Mouse (Mus musculus): Measurements from ENCODE around the gene Rfx5. TPM values are rescaled to one million over a fixed set of nuclear protein-coding genes. Genes with fewer than 3 reads are reported as not detected.
"Not testable (repeated sequence)": the region's sequence is repeated elsewhere in the genome, so short reads cannot be mapped to it uniquely, and the experiment has no call there.

Rfx5 gene
- polyA plus RNA-seq, 1 experiment from 2014 or later, result 5.4 TPM

DNA sequence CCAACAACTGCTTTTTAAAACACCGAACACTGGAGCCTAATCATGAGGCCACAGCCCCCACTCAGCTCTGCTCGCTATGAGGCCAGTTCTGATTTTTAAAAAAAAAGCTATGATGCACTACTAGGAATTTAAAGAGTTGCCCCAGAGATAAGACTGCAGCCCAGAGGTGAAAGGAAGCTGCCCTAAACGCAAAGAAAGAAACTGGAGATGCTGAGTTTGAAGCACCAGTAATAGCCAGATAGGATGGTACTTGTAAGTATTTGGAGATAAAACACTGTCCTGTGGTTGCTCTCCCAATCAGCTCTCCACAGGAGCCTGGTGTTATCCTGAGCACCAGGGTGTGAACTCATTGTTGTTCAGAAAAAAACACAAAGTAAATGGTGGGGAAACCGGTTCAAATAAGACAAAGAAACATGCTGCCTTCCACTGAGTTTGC is 27.6 kb upstream of the Rfx5 start:
- H3K4me1 ChIP-seq, result peaks cover 13% of the 10 kb centered on the region
- not testable (repeated sequence) for H3K9me3 ChIP-seq; H3K27me3 ChIP-seq (replicated peaks); H3K9ac ChIP-seq; H3K4me2 ChIP-seq; ATAC-seq (ENCODE audit: extremely low read depth, insufficient number of reproducible peaks, low FRiP score, low TSS enrichment); H3K27ac ChIP-seq (replicated peaks); H3K4me3 ChIP-seq; H3K36me3 ChIP-seq
- 22% methylated on average over 4 of the region's 4 CpGs for WGBS

DNA sequence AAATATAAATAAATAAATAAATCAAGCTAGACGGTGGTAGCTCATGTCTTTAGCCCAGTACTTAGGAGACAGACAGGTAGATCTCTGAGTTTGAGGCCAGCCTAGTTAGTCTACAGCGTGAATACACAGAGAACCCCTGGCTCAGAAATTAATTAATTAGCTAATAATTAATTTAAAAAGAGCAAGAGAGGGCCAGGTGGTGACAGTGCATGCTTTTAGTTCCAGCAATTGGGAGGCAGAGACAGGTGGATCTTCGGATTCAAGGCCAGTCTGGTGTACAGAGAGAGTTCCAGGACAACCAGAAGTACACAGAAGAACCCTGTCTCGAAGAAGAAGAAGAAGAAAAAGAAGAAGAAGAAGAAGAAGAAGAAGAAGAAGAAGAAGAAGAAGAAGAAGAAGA is 24.9 kb upstream of the Rfx5 start:
- H3K27me3 ChIP-seq (replicated peaks); H3K9ac ChIP-seq; H3K4me3 ChIP-seq; H3K36me3 ChIP-seq; H3K9me3 ChIP-seq; H3K27ac ChIP-seq (replicated peaks); ATAC-seq (ENCODE audit: extremely low read depth, insufficient number of reproducible peaks, low FRiP score, low TSS enrichment); H3K4me2 ChIP-seq: not testable (repeated sequence)
- 82% methylated on average over 4 of the region's 4 CpGs for WGBS
- peaks cover 29% of the 10 kb centered on the region for H3K4me1 ChIP-seq

DNA sequence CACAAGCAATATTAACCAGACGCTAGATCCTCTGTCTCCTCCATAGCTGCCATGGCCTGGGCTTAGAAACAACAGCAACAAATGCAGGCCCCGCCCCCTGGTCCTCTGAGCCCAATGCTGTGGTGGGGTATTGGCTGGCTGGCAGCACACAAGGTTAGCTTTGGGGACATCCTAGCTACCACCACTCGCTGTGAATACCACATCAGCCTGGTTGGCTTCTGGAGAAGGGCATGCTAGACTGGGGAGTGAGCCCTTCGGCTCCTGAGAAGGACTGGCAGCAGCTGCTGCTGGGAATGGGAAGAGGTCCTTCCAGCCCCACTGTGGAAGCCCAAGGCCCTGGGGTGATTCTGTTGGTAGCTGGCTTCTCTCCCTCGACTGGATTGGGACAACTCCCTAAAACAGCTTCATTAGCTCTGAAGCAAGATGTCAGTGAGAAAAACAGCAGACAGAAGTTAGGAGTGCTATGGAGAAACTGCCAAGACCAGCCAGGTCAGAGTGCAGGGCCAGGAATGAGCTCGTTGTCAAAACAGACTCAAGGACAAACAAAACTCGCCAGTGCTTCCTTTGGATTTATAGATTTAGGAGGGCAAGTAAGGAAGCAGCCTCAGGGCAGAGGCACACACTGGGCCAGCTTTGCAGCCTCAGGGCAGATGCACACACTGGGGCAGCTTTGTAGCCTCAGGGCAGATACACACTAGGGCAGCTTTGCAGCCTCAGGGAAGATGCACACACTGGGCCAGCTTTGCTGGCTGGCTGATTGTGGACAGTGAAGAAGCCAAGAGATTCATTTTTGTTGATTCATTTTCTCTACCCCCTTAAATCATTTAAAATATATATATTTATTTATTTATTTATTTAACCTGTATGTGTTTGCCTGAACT is 23.2 kb upstream of the Rfx5 start:
- Histone ChIP-seq H3K27ac (replicated peaks) (peak overlapping the region; percentile 36; the same call in 1 of the 2 replicates), H3K4me1 (peaks cover 34% of the 10 kb centered on the region)
- not testable (repeated sequence) for H3K9ac ChIP-seq; H3K36me3 ChIP-seq; ATAC-seq (ENCODE audit: extremely low read depth, insufficient number of reproducible peaks, low FRiP score, low TSS enrichment); H3K4me3 ChIP-seq; H3K9me3 ChIP-seq; H3K27me3 ChIP-seq (replicated peaks); H3K4me2 ChIP-seq
- 34% methylated on average over 7 of the region's 7 CpGs for WGBS

DNA sequence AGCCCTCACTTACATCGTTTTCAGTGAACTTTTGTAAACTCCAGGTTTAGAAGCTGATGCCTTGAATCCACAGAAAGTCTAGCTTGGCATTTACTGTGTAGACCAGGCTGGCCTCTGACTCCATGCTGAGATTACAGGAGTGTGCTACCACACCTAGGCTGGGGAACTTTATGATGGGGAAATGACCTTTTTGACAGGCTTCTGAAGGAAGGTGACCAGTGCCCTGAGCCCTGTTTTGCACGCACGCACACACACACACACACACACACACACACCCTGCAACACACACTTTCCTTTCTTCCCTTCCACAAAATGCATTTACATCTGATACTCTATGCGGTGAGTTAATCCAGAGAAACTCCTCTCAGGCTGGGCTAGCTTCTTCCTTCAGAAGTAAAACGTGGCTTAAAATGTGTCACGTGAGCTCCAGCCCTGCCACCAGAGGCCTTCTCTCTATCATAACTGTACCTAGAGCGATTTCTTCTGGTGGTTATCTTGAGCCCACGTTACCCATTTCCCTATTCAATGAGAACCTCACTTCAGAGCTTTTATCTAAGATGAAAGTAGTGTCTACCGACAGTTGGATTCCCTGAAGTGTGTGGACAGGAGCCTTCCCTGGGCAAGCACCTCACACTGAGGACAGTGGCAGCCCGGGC is 22.3 kb upstream of the Rfx5 start:
- H3K36me3 ChIP-seq; H3K27ac ChIP-seq (replicated peaks); H3K4me2 ChIP-seq; ATAC-seq (ENCODE audit: extremely low read depth, insufficient number of reproducible peaks, low FRiP score, low TSS enrichment); H3K9me3 ChIP-seq; H3K9ac ChIP-seq; H3K27me3 ChIP-seq (replicated peaks); H3K4me3 ChIP-seq: not testable (repeated sequence)
- peaks cover 34% of the 10 kb centered on the region for H3K4me1 ChIP-seq
- 62% methylated on average over 10 of the region's 10 CpGs for WGBS

DNA sequence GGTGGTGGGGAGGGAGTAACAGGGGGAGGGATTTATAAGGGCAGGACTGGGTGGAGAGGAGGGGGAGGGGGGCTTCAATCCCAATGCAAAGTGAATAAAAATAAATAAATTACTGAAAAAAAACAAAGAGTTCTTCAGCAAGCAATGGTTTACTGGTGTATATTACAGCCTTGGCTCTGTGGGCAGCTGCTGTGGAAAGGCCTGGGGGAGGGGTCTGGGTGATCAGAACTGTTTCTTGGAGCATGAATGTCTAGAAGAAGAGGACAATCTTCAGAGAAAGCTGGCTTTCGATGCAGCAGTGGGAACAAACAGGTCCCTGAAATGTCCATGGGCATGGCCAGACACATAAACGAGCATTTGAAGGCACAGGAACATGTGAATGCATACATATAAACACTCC is 21.6 kb upstream of the Rfx5 start:
- not testable (repeated sequence) for H3K27me3 ChIP-seq (replicated peaks); ATAC-seq (ENCODE audit: extremely low read depth, insufficient number of reproducible peaks, low FRiP score, low TSS enrichment); H3K9me3 ChIP-seq; H3K4me3 ChIP-seq; H3K36me3 ChIP-seq
- peaks cover 30% of the 10 kb centered on the region for H3K4me1 ChIP-seq
- peak overlapping the region; percentile 76 for H3K4me2 ChIP-seq
- 58% methylated on average over 2 of the region's 2 CpGs for WGBS
- H3K9ac ChIP-seq, result 0 out of 2 replicates have a peak overlapping the region, but pooled peaks have one; percentile 37
- peak overlapping the region; percentile 94 for H3K27ac ChIP-seq (replicated peaks)

DNA sequence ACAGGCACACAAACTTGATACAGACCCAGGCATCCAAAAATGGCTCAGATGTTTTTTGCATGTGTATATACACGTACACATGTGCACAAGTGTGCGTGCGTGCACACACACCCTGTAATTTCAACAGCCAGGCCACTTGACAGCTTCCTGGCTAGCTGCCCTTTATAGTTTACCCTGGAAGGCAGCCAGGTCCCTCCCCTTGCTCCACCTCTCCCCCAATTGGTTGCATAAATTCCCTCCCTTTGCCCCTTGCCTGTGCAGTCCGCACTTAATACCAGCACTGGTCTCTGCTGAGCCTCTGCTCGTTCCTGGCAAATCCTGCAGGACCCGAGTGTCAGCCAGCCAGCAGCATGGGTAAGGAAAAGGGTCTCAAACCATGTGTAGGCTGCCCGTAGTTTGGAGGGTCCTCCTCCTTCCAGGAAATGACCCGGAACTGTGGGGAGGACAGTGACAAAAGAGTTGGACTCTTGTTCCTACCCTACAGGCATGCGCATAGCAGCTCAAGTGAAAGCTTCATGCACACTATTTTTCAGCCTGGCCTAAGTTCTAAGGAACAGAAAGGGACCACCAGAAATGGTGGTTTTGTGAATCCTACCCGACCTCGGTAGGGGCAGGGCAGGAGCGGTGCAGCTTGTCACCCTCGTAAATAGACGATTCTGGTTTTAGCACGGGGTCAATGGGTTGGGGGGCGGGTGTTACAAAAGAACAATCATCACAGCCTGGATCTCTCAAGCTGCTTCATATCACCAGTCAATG is 20.9 kb upstream of the Rfx5 start, which contains the start of gene Selenbp1:
Gene Selenbp1, plus strand, starts transcription at position 248 of the 756 bp plus-strand sequence.
- Histone ChIP-seq H3K4me2 (peak within 1 kb of the TSS; percentile 76), H3K9me3 (no peaks in the 10 kb centered on the region), H3K9ac (peak within 1 kb of the TSS; percentile 79), H3K27ac (replicated peaks) (peak within 1 kb of the TSS; percentile 94), H3K36me3 (no peaks in the 10 kb centered on the region), H3K4me3 (peak within 1 kb of the TSS; percentile 56), H3K4me1 (peaks cover 30% of the 10 kb centered on the region), H3K27me3 (replicated peaks) (no peaks in the 10 kb centered on the region)
- peak; percentile 69 for ATAC-seq (ENCODE audit: extremely low read depth, insufficient number of reproducible peaks, low FRiP score, low TSS enrichment)
- WGBS, result 8% methylated on average over 16 of the region's 16 CpGs

DNA sequence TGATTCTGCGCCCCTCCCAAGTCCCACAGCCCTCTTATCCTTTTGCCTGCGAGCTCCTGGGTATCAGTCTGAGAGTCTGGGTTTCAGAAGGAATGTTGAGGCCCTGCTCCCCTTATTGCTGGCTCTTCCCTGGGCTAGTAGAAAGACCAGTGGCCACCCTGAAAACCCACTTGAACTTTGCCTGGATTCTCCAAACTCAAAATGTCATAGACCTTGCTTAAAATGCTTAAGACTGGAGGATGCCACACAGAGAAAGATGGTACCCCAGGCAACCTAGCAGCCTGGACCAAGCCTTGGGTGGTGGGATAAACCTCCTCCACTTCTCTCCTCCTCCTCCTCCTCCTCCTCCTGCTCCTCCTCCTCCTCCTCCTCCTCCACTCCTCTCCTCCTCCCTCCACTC is 20.3 kb upstream of the Rfx5 start:
- WGBS, result no CpG with 5 or more reads among the region's 2 CpGs
- H3K4me3 ChIP-seq, result peak overlapping the region; percentile 56
- not testable (repeated sequence) for H3K36me3 ChIP-seq; ATAC-seq (ENCODE audit: extremely low read depth, insufficient number of reproducible peaks, low FRiP score, low TSS enrichment); H3K9me3 ChIP-seq; H3K27me3 ChIP-seq (replicated peaks)
- peak overlapping the region; percentile 94 for H3K27ac ChIP-seq (replicated peaks)
- H3K9ac ChIP-seq, result 0 out of 2 replicates have a peak overlapping the region, but pooled peaks have one; percentile 47
- peak overlapping the region; percentile 76 for H3K4me2 ChIP-seq
- peaks cover 30% of the 10 kb centered on the region for H3K4me1 ChIP-seq

DNA sequence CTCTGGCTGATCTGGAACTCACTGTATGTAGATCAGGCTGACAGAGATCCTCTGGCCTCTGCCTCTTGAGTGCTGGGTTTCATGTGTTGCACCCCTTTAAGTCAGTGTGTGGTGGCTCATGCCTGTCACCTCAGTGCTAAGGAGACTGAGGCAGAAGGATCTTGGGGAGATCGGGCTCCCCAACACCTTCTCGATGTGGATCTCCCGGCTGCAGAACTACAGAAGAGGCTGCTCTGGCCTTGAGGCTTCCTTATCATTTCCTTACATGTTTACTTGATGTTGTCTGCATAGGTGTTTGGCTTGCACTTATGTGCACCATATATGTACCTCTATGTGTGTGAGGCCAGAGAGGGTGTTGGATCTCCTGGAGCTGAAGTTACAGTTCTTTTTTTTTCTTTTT is 19.3 kb upstream of the Rfx5 start:
- H3K4me1 ChIP-seq, result peaks cover 30% of the 10 kb centered on the region
- WGBS, result 83% methylated on average over 3 of the region's 3 CpGs
- not testable (repeated sequence) for H3K27ac ChIP-seq (replicated peaks); H3K4me3 ChIP-seq; H3K27me3 ChIP-seq (replicated peaks); H3K36me3 ChIP-seq; H3K4me2 ChIP-seq; ATAC-seq (ENCODE audit: extremely low read depth, insufficient number of reproducible peaks, low FRiP score, low TSS enrichment); H3K9ac ChIP-seq; H3K9me3 ChIP-seq

DNA sequence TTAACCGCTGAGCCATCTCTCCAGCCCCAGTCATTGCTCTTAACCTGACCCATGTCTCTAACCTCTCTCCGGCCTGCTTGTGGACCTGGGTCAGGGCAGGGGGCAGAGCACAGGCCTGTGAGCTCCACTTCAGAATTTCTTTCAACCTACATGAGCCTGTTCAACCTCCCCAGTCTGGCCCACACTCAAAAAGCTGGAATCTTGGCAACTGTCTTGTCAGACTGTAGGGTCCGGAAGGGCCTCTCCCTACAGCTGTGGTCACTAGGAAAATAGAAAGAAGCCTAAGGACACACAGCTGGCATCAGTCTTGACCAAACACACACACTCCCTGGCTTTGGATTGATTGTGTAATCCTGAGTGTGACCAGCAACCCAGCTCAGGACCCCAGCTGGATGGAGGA is 18.5 kb upstream of the Rfx5 start:
- Histone ChIP-seq H3K4me1 (peaks cover 37% of the 10 kb centered on the region), H3K27ac (replicated peaks) (0 out of 2 replicates have a peak overlapping the region, but pooled peaks have one; percentile 8)
- not testable (repeated sequence) for H3K9ac ChIP-seq; H3K4me2 ChIP-seq; H3K9me3 ChIP-seq; H3K27me3 ChIP-seq (replicated peaks); H3K36me3 ChIP-seq; ATAC-seq (ENCODE audit: extremely low read depth, insufficient number of reproducible peaks, low FRiP score, low TSS enrichment); H3K4me3 ChIP-seq
- 80% methylated on average over 3 of the region's 3 CpGs for WGBS

DNA sequence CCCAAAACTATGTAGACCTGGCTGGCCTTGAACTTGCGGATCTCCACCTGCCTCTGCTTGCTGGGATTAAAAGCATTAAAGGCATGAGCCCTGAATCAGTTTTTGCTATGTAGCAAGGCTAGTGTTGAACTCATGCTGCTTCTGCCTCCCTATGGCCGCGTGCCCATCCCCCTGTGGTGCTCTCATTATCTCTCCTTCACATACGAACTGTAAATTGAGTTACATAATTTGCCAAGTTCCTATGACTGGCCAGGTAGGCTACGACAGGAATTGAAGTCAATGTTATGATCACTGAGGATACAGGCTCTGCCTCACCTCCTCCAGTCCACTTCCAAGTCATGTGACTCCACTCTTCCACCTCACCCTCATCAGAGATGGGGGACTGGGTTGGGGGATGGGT is 17.7 kb upstream of the Rfx5 start:
- not testable (repeated sequence) for H3K27me3 ChIP-seq (replicated peaks); H3K9me3 ChIP-seq; H3K4me3 ChIP-seq; H3K36me3 ChIP-seq; H3K27ac ChIP-seq (replicated peaks); H3K9ac ChIP-seq; H3K4me2 ChIP-seq; ATAC-seq (ENCODE audit: extremely low read depth, insufficient number of reproducible peaks, low FRiP score, low TSS enrichment)
- peaks cover 34% of the 10 kb centered on the region for H3K4me1 ChIP-seq
- WGBS, result 72% methylated on average over 5 of the region's 5 CpGs

DNA sequence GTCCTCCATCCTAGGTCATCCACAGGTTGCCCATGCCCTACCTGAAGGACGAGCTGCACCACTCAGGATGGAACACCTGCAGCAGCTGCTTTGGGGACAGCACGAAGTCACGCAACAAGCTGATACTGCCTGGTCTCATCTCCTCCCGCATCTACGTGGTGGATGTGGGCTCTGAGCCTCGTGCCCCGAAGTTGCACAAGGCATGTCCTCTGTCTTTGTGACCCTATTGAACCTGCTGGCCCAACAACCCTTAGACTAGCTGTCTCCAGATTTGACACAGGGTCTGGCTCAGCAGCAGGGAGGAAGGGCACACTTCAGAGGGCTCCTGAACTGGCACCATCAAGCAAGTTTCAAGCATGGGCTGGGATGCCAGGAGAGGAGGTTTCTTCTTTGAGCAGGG is 16.7 kb upstream of the Rfx5 start:
- not testable (repeated sequence) for ATAC-seq (ENCODE audit: extremely low read depth, insufficient number of reproducible peaks, low FRiP score, low TSS enrichment); H3K27ac ChIP-seq (replicated peaks); H3K9ac ChIP-seq; H3K4me2 ChIP-seq; H3K27me3 ChIP-seq (replicated peaks); H3K4me3 ChIP-seq; H3K36me3 ChIP-seq; H3K9me3 ChIP-seq
- H3K4me1 ChIP-seq, result peaks cover 32% of the 10 kb centered on the region
- 87% methylated on average over 7 of the region's 7 CpGs for WGBS

Data from heart, embryonic 13.5 days (tissue).